Mouse (Mus musculus): ENCODE data around the gene Ssxa1.
"Not testable (repeated sequence)": the region's sequence is repeated elsewhere in the genome, so short reads cannot be mapped to it uniquely, and the experiment has no call there.

The Ssxa1 gene

DNA sequence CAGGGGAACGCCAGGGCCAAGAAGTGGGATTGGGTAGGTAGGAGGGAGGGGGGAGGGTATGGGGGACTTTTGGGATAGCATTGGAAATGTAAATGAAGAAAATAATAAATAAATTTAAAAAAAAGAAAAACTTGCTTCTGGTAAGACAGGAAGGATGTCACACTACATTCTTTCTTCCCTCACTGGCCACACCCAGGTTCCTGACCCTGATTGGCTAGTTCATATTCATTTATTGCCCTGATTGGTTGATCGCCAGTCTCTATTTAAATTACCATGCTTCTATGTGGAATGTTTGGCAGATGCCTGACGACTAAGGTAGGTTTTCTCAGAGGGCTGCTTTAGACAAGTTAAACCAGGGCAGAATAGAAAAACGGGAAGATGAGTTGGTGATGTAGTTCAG lies at the start of gene Ssxa1:
Ssxa1 (plus strand) TSS at position 301 of the 400 bp plus-strand sequence.
- DNase-seq (ENCODE audit: low spot score), result no peak

DNA sequence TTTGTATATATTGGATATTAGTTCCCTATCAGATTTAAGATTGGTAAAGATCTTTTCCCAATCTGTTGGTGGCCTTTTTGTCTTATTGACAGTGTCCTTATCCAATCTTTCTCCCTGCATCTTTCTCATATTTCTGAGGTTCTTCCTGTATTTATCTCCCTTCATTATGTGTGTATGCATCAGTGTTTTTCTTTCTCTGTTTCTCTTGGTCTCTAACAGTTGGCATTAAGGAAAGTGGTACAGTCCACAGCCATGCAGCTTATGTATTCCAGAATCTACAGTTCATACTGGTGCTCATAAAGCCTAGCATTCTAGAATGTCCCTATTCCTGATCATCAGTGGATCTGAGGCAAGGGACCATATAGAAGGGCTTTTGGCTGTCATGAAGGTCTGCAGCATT lies 47.5 kb upstream of the Ssxa1 start, which contains the start of gene Spaca5:
Spaca5 (plus strand) TSS at position 301 of the 400 bp plus-strand sequence.
- DNase-seq (ENCODE audit: low spot score), result no peak

DNA sequence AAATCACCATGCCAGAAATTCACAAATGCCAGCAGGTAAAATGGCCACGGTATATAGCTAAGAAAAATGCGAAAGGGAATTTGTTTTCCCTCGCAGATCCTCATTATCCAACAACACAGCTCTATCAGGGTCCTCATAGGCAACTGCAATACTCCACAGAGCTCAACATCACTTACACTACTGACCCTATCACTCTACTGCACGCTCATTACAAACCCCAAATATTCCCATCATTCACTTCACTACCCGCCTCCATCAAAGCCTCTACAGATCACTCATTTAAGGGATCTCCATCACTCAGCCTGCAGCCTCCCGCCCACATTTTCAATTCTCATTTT lies 27.0 kb upstream of the Ssxa1 start:
- DNase-seq (ENCODE audit: low spot score), result no peak

DNA sequence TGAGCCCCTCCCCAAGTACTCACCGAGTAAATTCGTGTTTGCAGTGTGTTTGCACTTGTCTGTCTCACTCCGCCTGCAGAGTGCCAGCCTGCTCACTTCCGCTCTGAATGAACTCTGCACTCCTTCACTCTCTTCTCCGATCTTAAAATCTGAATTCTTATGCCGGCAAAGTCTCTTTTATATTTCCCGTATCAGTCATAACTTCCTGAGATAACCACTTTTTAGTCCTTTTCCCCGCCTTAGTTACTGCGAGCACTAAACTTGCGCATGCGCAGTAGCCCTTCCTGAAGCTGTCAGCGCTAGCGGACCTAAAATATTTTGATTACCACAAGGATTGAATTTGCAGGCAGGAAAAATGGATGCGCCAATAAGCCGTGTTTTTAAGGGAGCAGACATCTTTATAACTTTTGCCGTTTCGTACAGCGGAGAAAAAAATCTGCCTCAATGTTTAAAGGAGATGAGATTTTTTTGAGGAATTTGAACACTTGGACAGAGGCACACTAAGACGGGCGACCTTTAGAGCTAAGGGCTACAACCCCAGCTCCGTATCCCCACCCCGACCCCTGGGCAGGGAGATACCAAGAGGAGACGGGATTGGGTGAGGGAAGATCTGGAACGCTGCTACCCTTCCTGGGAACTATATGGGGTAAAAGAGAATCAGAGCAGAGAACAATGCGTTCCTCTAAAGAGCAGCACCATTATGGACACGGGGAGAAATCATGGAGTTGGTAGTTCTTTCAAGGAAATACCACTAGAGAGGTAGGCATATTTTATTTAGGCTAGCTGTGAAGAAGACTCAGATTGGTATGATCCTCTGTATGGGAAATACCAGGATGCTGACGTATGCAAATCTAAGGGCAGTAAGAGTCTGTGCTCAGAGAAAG lies 26.4 kb upstream of the Ssxa1 start, which contains the start of gene Zfp300:
Zfp300 (minus strand) TSS at position 545 of the 884 bp plus-strand sequence.
- peak; percentile 62 for DNase-seq (ENCODE audit: low spot score)

DNA sequence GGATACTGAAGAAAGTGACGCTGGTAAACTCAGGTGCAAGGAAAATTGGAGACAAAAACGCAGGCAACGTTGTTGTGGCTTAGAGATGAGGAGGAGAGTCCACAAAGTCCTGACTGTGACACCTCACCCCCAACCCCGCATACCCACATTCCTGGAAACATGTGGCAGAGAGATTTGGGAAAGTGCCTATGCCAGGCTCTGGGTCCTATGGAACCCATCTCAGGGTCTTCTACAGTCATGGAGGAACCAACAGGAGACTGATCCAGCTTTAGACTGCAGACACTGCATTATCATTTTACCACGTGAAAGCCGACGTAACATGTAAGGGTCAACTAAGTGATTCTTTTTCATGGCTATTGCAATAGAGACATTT lies 25.8 kb upstream of the Ssxa1 start:
- peak; percentile 1 for DNase-seq (ENCODE audit: low spot score)

DNA sequence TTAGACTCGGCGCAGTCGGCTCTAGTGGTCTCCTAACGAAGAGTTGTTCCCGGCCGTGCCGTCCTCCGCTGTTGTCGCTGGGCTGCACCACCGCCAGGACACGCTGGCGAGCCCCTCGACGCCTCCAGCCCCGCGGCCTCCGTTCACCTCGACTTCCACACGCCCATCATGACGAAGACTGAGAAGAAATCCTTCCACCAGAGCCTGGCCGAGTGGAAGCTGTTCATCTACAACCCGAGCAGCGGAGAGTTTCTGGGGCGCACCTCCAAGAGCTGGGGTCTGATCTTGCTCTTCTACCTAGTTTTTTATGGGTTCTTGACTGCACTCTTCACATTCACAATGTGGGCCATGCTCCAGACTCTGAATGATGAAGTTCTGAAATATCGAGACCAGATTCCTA lies 31.1 kb downstream of the Ssxa1 start:
- not testable (repeated sequence) for DNase-seq (ENCODE audit: low spot score)

Data from urinary bladder, postnatal 14 days (tissue).